Mouse (Mus musculus): Measurements from ENCODE around the gene B4galt2.

The B4galt2 gene

DNA sequence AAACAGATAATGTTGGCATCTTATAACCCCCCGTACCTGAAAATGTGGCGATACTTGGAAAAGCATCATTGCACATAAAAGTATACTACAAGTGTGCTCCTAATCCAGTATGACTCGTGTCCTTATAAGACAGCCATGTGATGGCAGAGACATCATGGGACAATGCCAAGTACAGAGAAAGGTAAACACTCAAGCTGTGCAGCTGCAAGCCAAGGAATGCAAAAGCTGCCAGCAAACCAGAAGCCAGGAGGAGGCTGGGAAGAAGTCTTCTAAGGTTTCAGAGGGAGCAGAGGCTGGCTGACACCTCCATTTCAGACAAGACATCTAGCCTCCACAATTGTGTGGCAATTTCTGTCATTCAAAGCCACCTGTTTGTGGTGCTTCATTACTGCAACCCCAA lies 22.9 kb upstream of the B4galt2 start:
- no peak for DNase-seq

DNA sequence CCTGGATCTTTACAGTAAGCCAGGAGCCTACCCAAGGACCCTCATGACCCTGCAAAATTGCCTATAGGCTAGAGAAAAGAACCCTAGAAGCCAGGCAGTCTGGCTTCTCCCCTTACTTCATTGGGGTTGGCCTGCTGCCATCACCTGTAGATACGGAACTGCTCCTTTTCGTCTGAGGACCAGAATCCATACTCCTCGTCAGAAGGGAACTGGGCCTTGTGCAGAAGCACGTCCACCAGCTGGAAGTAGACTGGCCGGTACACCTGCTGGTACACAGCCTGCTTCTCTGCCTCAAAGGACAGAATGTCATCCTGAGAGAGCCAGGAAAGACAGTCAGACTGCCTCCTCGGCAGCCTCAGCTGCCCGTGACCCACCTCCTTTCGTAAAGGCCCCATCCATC lies 21.5 kb upstream of the B4galt2 start:
- no peak for DNase-seq

GRCm38 (mm10) chr4:117904094-117904493 lies 20.8 kb upstream of the B4galt2 start:
- no peak for DNase-seq

- DNase-seq: no peak
Measured at GRCm38 (mm10) chr4:117898111-117898510, 14.8 kb upstream of the B4galt2 start.

DNA sequence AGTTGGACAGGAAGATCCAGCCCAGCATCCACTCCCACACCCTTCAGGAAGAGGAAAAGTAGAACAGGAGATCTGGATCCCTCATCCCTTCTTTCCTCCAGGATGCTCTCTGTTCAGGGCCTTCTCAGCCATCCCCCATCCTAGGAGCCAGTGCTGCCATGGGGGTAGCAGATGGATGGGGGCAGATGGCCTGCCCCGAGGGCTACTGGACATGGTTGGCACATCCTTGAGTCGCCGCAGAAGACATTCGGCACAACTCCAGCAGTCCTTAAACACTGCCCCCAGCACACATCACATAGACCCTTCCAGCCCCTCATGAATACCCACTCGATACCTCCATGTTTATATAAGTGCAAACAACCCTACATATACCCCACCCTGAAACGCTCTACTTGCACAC lies 12.7 kb upstream of the B4galt2 start:
- no peak for DNase-seq

DNA sequence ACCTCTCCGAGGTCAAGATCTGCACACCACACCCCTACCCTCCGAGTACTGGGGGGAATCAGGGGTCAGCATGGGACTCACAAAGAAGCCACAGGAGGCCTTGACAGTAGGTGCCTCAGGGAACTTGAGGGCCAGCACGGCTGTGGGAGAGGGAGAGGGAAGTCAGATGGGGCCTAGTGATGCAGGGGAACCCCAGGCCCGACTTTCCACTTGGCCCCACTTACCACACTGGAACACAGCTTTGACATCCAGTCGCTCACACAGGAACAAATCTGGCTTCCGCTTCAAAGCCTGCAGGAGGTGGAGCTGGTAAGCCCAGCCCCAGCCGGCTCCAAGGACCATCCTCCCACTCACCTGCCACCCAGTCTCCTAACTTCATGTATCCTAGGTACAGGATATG lies 12.1 kb upstream of the B4galt2 start:
- no peak for DNase-seq

- DNase-seq: no peak
Measured at GRCm38 (mm10) chr4:117894601-117895000, 11.3 kb upstream of the B4galt2 start.

- peak; percentile 76 to 83 for DNase-seq
Measured at GRCm38 (mm10) chr4:117893376-117893775, 10.1 kb upstream of the B4galt2 start.

- peak; percentile 87 to 93 for DNase-seq
Measured at GRCm38 (mm10) chr4:117891738-117892161, 8.5 kb upstream of the B4galt2 start, which contains the start of gene Dph2. Dph2 (minus strand) TSS chr4:117892032.

GRCm38 (mm10) chr4:117890750-117891149 lies 7.5 kb upstream of the B4galt2 start:
- DNase-seq: no peak

GRCm38 (mm10) chr4:117890031-117890430 lies 6.7 kb upstream of the B4galt2 start:
- no peak for DNase-seq

- DNase-seq: no peak
Measured at GRCm38 (mm10) chr4:117889471-117889870, 6.2 kb upstream of the B4galt2 start.

DNA sequence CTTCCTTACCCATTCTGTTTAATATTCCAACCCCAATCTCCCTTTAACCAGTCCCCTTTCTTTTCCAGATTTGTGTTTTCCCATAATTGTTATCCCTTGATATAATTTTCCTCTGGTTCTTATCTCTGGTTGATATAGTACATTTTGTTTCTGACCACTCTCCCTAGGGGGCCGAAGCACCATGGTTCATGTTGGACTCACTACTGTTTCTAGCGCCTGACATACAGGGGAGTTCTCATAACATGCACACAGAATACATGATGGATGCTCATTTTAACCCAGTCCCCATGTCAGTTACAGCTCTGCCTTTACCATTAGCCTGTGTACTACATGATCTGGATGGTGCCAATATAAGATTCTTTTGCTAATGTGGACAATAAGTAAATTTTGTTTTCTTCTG lies 4.6 kb upstream of the B4galt2 start:
- no peak for DNase-seq

DNA sequence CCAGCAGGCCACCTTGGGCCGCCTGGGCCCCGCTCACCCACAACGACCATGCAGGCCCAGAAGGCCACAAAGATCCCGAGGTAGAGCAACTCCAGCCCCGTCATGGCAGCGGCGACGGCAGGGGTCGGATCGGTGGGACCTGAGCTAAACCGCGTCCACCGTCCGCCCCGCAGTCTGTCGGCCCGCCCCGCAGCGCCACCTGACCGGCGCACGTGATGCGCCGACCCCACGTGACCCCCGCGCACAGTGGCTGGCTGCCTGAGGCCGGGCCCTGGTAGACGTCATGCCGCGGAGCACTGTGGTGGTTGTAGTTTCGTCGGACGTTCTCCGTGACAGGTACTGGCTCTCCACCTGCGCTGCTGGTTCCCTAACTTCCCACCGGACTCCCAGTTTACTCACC lies 3.8 kb upstream of the B4galt2 start, which contains the start of gene Atp6v0b:
TSS of gene Atp6v0b (minus strand) at position 201 of the 400 bp plus-strand sequence.
- peak; percentile 96 to 98 for DNase-seq

DNA sequence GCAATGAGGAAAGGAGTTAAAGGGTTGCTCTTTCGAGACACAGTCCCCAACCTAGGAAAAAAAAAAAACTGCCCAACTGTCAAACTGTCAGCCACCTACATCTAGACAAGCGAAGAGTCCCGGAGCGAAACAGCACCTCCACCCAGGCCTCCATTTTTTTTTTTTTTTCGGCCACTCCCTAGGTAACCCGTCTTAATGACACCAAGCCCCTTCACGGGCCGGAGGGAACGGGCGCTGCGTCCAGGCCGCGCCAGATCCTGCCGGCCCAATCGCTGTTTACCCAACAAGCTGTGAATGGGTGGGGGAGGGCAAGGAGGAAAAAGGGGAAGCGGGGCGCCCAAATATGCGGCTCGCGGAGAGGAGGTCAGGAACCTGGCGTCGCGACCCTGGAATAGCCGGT lies 3.4 kb upstream of the B4galt2 start:
- peak; percentile 33 to 64 for DNase-seq

DNA sequence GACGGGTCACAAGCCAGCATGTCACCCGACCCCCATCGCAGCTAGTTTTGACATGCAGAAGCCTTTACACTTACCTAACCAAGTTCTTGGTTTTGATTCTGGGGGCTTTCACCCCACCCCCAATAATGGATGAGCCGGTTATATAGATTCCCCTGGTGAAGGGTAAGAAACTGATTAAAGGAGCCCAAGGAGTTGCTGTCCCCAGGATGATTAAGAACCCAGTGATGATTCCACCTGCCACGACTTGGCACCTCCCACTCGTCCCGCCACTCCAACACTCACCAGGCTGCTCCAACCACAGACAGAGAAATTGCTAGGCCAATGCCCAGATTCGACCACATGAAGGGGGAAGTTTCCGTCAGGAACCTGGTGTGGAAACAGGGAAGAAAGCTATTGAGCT lies 2.7 kb upstream of the B4galt2 start:
- no peak for DNase-seq

GRCm38 (mm10) chr4:117885093-117885492 lies 1.8 kb upstream of the B4galt2 start:
- DNase-seq: no peak

- DNase-seq: no peak
Measured at GRCm38 (mm10) chr4:117884146-117884545, 859 bp upstream of the B4galt2 start.

- DNase-seq: no peak
Measured at GRCm38 (mm10) chr4:117878703-117879102, 4.6 kb downstream of the B4galt2 start.

DNA sequence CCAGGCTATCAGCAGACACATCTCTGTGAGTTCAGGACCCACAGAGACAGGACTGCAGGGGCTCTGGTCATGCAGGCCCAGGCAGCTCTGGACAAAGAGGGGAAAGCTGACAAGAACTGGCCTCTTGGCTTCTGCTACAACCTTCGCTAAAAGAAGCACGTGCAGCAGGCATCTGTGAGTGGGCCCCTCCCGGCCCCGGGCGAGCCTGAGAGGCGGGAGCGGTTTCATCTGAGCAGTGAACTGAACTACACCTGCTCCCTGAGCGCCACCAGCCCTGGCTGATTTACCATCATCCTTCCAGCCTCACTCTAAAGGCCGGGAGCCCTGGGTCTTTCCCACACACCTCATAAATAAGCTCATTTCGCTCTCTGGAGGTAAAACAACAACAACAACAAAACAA lies 5.0 kb downstream of the B4galt2 start:
- no peak for DNase-seq

DNA sequence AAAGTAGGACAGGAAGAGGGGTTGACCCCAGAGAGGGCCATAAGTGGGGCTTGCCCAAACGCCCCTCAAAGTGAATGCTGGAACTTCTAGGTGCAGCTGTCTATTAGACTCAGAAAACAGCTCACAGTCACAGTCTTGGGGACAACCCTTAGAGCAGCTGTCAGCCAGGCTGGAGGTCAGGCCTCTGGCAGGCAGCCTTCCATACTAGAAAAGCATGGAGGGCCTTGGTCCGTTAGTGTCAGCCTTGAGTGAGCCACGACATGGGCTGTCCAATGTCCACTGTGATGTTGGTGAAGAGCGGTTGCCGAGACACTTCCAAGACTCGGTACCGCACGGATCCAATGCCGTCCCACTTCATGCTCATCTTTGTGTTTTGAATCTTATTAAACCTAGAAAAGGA lies 9.7 kb downstream of the B4galt2 start:
- DNase-seq: no peak

DNA sequence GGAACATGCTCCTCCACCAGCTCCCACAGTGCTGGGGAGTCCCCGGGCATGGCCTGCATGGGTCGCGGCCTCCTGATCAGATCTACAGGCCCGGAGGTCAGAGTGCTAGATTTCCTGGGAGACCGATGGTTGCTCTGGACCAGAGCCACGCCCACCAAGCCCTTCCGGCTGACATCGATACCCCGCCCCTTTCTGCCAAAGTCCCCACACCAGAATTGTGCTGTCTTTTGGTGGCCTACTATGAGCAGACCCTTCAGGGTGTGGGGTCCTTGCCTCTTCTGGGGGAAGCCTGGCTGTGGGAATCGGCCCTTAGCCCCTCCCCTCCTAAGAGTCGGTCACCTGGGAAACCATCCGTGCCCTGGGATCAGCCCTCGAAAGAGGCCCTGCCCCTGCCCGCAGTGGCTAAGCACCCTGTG lies 10.8 kb downstream of the B4galt2 start, which contains the start of gene Ccdc24:
TSS of gene Ccdc24 (minus strand) at position 87 of the 416 bp plus-strand sequence.
- DNase-seq: peak; percentile 59 to 66

GRCm38 (mm10) chr4:117871787-117872186 lies 11.5 kb downstream of the B4galt2 start:
- no peak for DNase-seq

DNA sequence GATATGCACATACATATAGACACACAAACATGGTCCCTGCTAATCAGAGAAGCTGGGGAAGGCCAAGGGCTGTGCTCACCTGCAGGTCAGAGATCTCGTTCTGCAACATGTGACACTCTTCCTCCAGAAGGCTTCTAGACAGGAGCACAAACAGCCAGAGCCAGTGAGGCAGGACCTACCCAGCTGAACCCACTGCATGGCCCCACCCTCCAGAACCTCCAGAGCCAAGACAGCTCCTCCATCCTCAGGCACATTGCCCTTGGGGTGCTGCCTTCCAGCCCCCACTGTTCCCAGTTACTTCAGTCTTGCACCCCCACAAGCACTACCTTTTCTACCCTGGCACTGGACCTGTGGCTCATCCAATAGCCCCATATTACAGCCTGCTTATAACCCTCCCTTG lies 12.8 kb downstream of the B4galt2 start:
- no peak for DNase-seq

- DNase-seq: no peak
Measured at GRCm38 (mm10) chr4:117869317-117869716, 14.0 kb downstream of the B4galt2 start.

DNA sequence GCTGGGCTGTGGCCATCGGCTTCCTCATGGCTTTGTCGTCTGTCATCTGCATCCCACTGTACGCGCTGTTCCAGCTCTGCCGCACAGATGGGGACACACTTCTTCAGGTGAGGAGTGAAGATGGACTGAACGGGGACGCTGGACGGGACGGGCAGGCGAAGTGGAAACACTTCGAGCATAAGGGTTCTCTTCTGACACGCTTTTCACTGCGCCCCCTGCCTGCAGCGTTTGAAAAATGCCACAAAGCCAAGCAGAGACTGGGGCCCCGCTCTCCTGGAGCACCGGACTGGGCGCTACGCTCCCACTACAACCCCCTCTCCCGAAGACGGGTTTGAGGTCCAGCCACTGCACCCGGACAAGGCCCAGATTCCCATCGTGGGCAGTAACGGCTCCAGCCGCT lies 15.5 kb downstream of the B4galt2 start:
- peak; percentile 73 to 74 for DNase-seq
